Mouse (Mus musculus) kidney, adult 9 months (tissue): ENCODE data around the gene Vmn2r111.
"Not testable (repeated sequence)": the region's sequence is repeated elsewhere in the genome, so short reads cannot be mapped to it uniquely, and the experiment has no call there.

Experiments
- DNase-seq: peaks from one replicate; pipeline ENCODE4 v3.0.0; 2022

Vmn2r111 gene

DNA sequence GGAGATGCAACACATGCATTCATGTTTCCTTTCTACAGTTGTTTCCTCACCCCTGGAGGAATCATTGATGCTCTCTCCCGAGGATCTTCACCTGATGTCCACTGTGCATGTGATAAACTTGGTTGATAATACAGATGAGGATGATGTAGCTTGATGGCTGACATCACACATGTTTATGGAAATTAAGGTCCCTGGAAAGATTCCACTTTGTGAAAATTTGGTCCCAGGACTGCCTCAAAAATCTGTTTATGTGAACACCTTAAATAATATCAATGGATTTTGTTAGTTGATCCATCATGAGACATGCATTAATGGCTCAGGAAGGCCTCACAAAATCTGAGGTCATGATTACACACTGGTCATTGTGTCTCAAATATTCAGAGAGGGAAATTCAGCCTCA lies at the start of gene Vmn2r111:
Vmn2r111 (minus strand) TSS at position 101 of the 400 bp plus-strand sequence.
- DNase-seq = not testable (repeated sequence)

DNA sequence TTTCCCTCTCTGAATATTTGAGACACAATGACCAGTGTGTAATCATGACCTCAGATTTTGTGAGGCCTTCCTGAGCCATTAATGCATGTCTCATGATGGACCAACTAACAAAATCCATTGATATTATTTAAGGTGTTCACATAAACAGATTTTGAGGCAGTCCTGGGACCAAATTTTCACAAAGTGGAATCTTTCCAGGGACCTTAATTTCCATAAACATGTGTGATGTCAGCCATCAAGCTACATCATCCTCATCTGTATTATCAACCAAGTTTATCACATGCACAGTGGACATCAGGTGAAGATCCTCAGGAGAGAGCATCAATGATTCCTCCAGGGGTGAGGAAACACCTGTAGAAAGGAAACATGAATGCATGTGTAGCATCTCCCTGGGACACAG lies 27.4 kb upstream of the Vmn2r111 start, which contains the start of gene Vmn2r112:
Vmn2r112 (plus strand) TSS at position 301 of the 400 bp plus-strand sequence.
- DNase-seq = not testable (repeated sequence)

GRCm38 (mm10) chr17:22520467-22520866 lies 52.8 kb downstream of the Vmn2r111 start:
- DNase-seq = not testable (repeated sequence)

DNA sequence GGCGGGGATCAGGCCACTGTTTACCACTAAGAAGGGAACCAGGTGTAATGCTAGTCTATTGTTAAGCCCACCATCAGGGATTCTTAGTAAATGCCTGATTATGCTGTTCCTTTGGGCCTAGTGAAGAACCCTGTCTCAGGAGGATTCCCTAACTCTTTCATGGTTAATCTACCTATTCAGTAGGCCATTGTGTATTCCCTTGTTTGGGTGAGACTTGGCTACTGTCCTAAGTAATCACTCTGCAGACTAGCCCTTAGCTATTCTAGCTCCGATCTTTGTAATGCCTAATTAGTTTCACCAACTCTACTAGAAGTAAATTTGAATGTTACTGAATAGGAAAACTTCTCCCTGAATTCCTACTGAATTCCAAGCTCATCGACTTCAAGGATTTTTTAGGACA lies 53.2 kb downstream of the Vmn2r111 start:
- not testable (repeated sequence) for DNase-seq

DNA sequence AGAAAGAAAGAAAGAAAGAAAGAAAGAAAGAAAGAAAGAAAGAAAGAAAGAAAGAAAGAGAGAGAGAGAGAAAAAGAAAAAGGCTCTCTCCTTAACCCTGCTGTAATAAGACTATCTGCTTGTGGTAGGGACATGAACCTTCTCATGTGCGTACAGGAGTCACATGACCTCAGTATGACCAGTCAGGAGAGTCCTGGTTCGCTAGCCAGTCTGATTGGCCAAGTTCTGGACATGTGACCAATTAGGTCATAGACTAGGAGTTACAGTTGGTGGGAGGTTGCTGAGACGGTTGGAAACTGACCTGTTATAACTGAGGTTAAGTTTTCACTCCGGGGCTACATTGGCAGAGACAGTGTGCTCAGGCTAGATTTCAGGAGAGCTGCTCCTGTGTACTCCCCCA lies 76.2 kb downstream of the Vmn2r111 start:
- no peak for DNase-seq
